Mouse (Mus musculus) midbrain, embryonic 11.5 days (tissue): ENCODE data around the gene Gen1. TPM values are rescaled to one million over a fixed set of nuclear protein-coding genes. Genes with fewer than 3 reads are reported as not detected.

Experiments
- ATAC-seq: fragments of 200-750 bp; cut with Nextera tagmentation; 2 replicates; pipeline ENCODE4 v1.8.0; 2017; ENCODE audit warnings: moderate TSS enrichment, moderate library complexity; ENCODE audit not compliant: low FRiP score
- DNase-seq: peaks from one replicate; pipeline ENCODE4 v3.0.0; 2015; ENCODE audit warnings: low spot score; ENCODE audit errors: missing footprints
- H3K27ac ChIP-seq: fragments of 300-500 bp; sonication (generic); 2 replicates; pipeline ENCODE4 v1.5.1; 2014; ENCODE audit warnings: low read depth, low read length
- H3K27me3 ChIP-seq: fragments of 300-500 bp; sonication (generic); 2 replicates; pipeline ENCODE4 v1.6.1; 2014; ENCODE audit warnings: mild to moderate bottlenecking, low read length, moderate library complexity, mixed read lengths; ENCODE audit not compliant: control insufficient read depth, insufficient read depth
- H3K36me3 ChIP-seq: fragments of 300-500 bp; sonication (generic); 2 replicates; pipeline ENCODE4 v1.6.1; 2014; ENCODE audit warnings: mild to moderate bottlenecking, low read length, moderate library complexity, mixed read lengths; ENCODE audit not compliant: control insufficient read depth, insufficient read depth
- H3K4me1 ChIP-seq: fragments of 300-500 bp; sonication (generic); 2 replicates; pipeline ENCODE4 v1.6.1; 2014; ENCODE audit warnings: low read length; ENCODE audit not compliant: control insufficient read depth, insufficient read depth
- H3K4me2 ChIP-seq: fragments of 300-500 bp; sonication (generic); 2 replicates; pipeline ENCODE4 v1.6.1; 2014; ENCODE audit warnings: mild to moderate bottlenecking, moderate library complexity
- H3K4me3 ChIP-seq: fragments of 300-500 bp; sonication (generic); 2 replicates; pipeline ENCODE4 v1.5.1; 2014; ENCODE audit warnings: low read depth, low read length
- H3K9ac ChIP-seq: fragments of 300-500 bp; sonication (generic); 2 replicates; pipeline ENCODE4 v1.6.1; 2014; ENCODE audit warnings: low read length
- H3K9me3 ChIP-seq: fragments of 300-500 bp; sonication (generic); 2 replicates; pipeline ENCODE4 v1.6.1; 2016; ENCODE audit warnings: low read length; ENCODE audit not compliant: control insufficient read depth
- WGBS: fragments of 180-500 bp; shearing (Covaris S2); extraction: QIAGEN DNeasy Blood & Tissue Kit; methylation state at CpG from one replicate; pipeline ENCODE4 v1.1.7; 2014; 5-methylcytosine and 5-hydroxymethylcytosine counted together
- polyA plus RNA-seq: library from polyadenylated mRNA; unstranded; fragments of >200 nt; fragmentation: Nextera tagmentation; extraction: Ambion mirVana; gene quantifications from 2 replicates; pipeline ENCODE4 v1.2.1, GENCODE M21; 2014

Gene Gen1
- polyA plus RNA-seq, 1 experiment from 2014 or later, result 20.1 TPM

GRCm38 (mm10) chr12:11277207-11277606 is 11.6 kb upstream of the Gen1 start:
- peaks cover 3% of the 10 kb centered on the region; the same call in 1 of the 2 replicates for H3K36me3 ChIP-seq

GRCm38 (mm10) chr12:11276632-11277031 is 11.0 kb upstream of the Gen1 start:
- H3K9me3 ChIP-seq, result no peaks in the 10 kb centered on the region
- 93% methylated on average over 2 of the region's 2 CpGs for WGBS
- DNase-seq (peak; percentile 49), ATAC-seq (no peak)
- peaks cover 3% of the 10 kb centered on the region; the same call in 1 of the 2 replicates for H3K36me3 ChIP-seq
- H3K4me2 ChIP-seq, result no peak overlapping the region
- no peak overlapping the region for H3K9ac ChIP-seq
- no peaks in the 10 kb centered on the region for H3K4me1 ChIP-seq
- H3K27ac ChIP-seq, result no peak overlapping the region
- no peaks in the 10 kb centered on the region for H3K27me3 ChIP-seq
- H3K4me3 ChIP-seq, result no peak overlapping the region

More at GRCm38 (mm10) chr12:11277207-11277606, 11.6 kb upstream of the Gen1 start:
- H3K9me3 ChIP-seq, result no peaks in the 10 kb centered on the region
- ATAC-seq (no peak), DNase-seq (peak; percentile 61)
- H3K27me3 ChIP-seq, result no peaks in the 10 kb centered on the region
- no peak overlapping the region for H3K27ac ChIP-seq
- H3K4me1 ChIP-seq, result no peaks in the 10 kb centered on the region
- H3K9ac ChIP-seq, result no peak overlapping the region
- no peak overlapping the region for H3K4me2 ChIP-seq
- no peak overlapping the region for H3K4me3 ChIP-seq
- 93% methylated on average over 6 of the region's 6 CpGs for whole genome bisulfite sequencing

- WGBS, result 88% methylated on average over 1 of the region's 1 CpGs
- no peaks in the 10 kb centered on the region for H3K9me3 ChIP-seq
- H3K9ac ChIP-seq, result no peak overlapping the region
- H3K27me3 ChIP-seq, result no peaks in the 10 kb centered on the region
- no peak overlapping the region for H3K27ac ChIP-seq
- no peak overlapping the region for H3K4me2 ChIP-seq
- no peak for DNase-seq
- no peak overlapping the region for H3K4me3 ChIP-seq
- ATAC-seq, result no peak
- H3K36me3 ChIP-seq, result no peaks in the 10 kb centered on the region
- no peaks in the 10 kb centered on the region for H3K4me1 ChIP-seq
Observed at GRCm38 (mm10) chr12:11273185-11273584, 7.6 kb upstream of the Gen1 start.

- ATAC-seq (no peak), DNase-seq (no peak)
- Histone ChIP-seq H3K27ac (no peak overlapping the region), H3K9ac (no peak overlapping the region), H3K4me3 (no peak overlapping the region), H3K4me1 (0 out of 2 replicates have a peak, but pooled peaks cover 3% of the 10 kb centered on the region), H3K4me2 (no peak overlapping the region), H3K36me3 (no peaks in the 10 kb centered on the region), H3K9me3 (no peaks in the 10 kb centered on the region), H3K27me3 (no peaks in the 10 kb centered on the region)
- WGBS, result 94% methylated on average over 4 of the region's 4 CpGs
Observed at GRCm38 (mm10) chr12:11272568-11272967, 7.0 kb upstream of the Gen1 start.

- Histone ChIP-seq H3K27me3 (no peaks in the 10 kb centered on the region), H3K27ac (no peak overlapping the region), H3K4me3 (peak overlapping the region; percentile 77), H3K4me2 (peak overlapping the region; percentile 65), H3K9ac (peak overlapping the region; percentile 94), H3K36me3 (no peaks in the 10 kb centered on the region), H3K4me1 (peaks cover 9% of the 10 kb centered on the region), H3K9me3 (no peaks in the 10 kb centered on the region)
- peak; percentile 90 for DNase-seq
- no peak for ATAC-seq
- WGBS, result 7% methylated on average over 4 of the region's 4 CpGs
Observed at GRCm38 (mm10) chr12:11267030-11267429, 1.4 kb upstream of the Gen1 start.

GRCm38 (mm10) chr12:11266282-11266985 is 833 bp upstream of the Gen1 start:
- H3K36me3 ChIP-seq, result no peaks in the 10 kb centered on the region
- peaks cover 9% of the 10 kb centered on the region for H3K4me1 ChIP-seq
- peak overlapping the region; percentile 65 for H3K4me2 ChIP-seq
- H3K4me3 ChIP-seq, result peak overlapping the region; percentile 77
- peak overlapping the region; percentile 94 for H3K9ac ChIP-seq
- under 1% methylated on average over 39 of the region's 51 CpGs for WGBS
- peak overlapping the region; percentile 87 for H3K27ac ChIP-seq
- DNase-seq (peak; percentile 95), ATAC-seq (peak; percentile 73; the same call in 1 of the 2 replicates)
- H3K9me3 ChIP-seq, result no peaks in the 10 kb centered on the region
- no peaks in the 10 kb centered on the region for H3K27me3 ChIP-seq

GRCm38 (mm10) chr12:11264895-11265294 is 706 bp downstream of the Gen1 start:
- DNase-seq (peak; percentile 87), ATAC-seq (no peak)
- Histone ChIP-seq H3K9me3 (no peaks in the 10 kb centered on the region), H3K4me2 (peak overlapping the region; percentile 76), H3K9ac (peak overlapping the region; percentile 94), H3K27ac (no peak overlapping the region), H3K4me1 (peaks cover 9% of the 10 kb centered on the region), H3K4me3 (peak overlapping the region; percentile 77), H3K36me3 (no peaks in the 10 kb centered on the region), H3K27me3 (no peaks in the 10 kb centered on the region)
- WGBS, result 7% methylated on average over 13 of the region's 13 CpGs

- 83% methylated on average over 3 of the region's 3 CpGs for WGBS
- no peaks in the 10 kb centered on the region for H3K9me3 ChIP-seq
- H3K4me3 ChIP-seq, result no peak overlapping the region
- no peak overlapping the region for H3K4me2 ChIP-seq
- no peaks in the 10 kb centered on the region for H3K4me1 ChIP-seq
- no peak overlapping the region for H3K27ac ChIP-seq
- H3K9ac ChIP-seq, result no peak overlapping the region
- H3K27me3 ChIP-seq, result no peaks in the 10 kb centered on the region
- ATAC-seq (no peak), DNase-seq (peak; percentile 33)
- no peaks in the 10 kb centered on the region for H3K36me3 ChIP-seq
Observed at GRCm38 (mm10) chr12:11250322-11250721, 15.3 kb downstream of the Gen1 start.

GRCm38 (mm10) chr12:11247460-11247859 is 18.1 kb downstream of the Gen1 start:
- no peaks in the 10 kb centered on the region for H3K4me1 ChIP-seq
- no peak overlapping the region for H3K4me3 ChIP-seq
- DNase-seq (peak; percentile 56), ATAC-seq (no peak)
- H3K27ac ChIP-seq, result no peak overlapping the region
- no peak overlapping the region for H3K4me2 ChIP-seq
- no peaks in the 10 kb centered on the region for H3K36me3 ChIP-seq
- H3K27me3 ChIP-seq, result no peaks in the 10 kb centered on the region
- H3K9me3 ChIP-seq, result no peaks in the 10 kb centered on the region
- H3K9ac ChIP-seq, result no peak overlapping the region
- 100% methylated on average over 1 of the region's 1 CpGs for WGBS
